Mouse (Mus musculus) cortical plate, adult 2 months (tissue): Measurements from ENCODE around the gene Spi1. TPM values are rescaled to one million over a fixed set of nuclear protein-coding genes. Genes with fewer than 3 reads are reported as not detected.
A peak's percentile ranks its signal among the peaks of the same experiment; 100 is the strongest.

Source experiments
- H3K27ac ChIP-seq: fragments of 200-500 bp; 2 replicates; pipeline ENCODE4 v1.5.1; 2012; ENCODE audit warnings: low read length, control low read depth, inconsistent platforms; ENCODE audit not compliant: insufficient read depth
- H3K4me1 ChIP-seq: fragments of 200-500 bp; 2 replicates; pipeline ENCODE4 v1.6.1; 2011; ENCODE audit warnings: low read length; ENCODE audit not compliant: control insufficient read depth, insufficient read depth
- H3K4me3 ChIP-seq: fragments of 200-500 bp; 2 replicates; pipeline ENCODE4 v1.5.1; 2011; ENCODE audit warnings: mild to moderate bottlenecking, low read length, control low read depth; ENCODE audit not compliant: insufficient read depth
- CTCF ChIP-seq: fragments of 200-500 bp; IDR thresholded peaks from 2 replicates; pipeline ENCODE4 v1.5.1; 2011; ENCODE audit warnings: mild to moderate bottlenecking, control low read depth, low read length; ENCODE audit not compliant: insufficient read depth; ENCODE audit errors: extremely low read depth
- POLR2A ChIP-seq: fragments of 200-500 bp; IDR thresholded peaks from 2 replicates; pipeline ENCODE4 v1.6.1; 2011; ENCODE audit warnings: mild to moderate bottlenecking, low read length, control low read depth; ENCODE audit not compliant: insufficient read depth; ENCODE audit errors: extremely low read depth
- polyA plus RNA-seq: library from polyadenylated mRNA; depleted of rRNA; stranded (reverse); fragments of >200 nt; gene quantifications from 2 replicates; pipeline ENCODE4 v1.2.3, GENCODE M21; 2012

Gene Spi1
- polyA plus RNA-seq, 1 experiment: 9.3 TPM

GRCm38 (mm10) chr2:91053181-91053933 lies 28.8 kb upstream of the Spi1 start:
- H3K4me1 ChIP-seq: peaks cover 5% of the 10 kb centered on the region; the same call in 1 of the 2 replicates
- H3K4me3 ChIP-seq: peak overlapping the region; percentile 88
- no peak for TF ChIP-seq POLR2A
- TF ChIP-seq CTCF: no peak
- no peak overlapping the region for H3K27ac ChIP-seq

- H3K4me1 ChIP-seq: peaks cover 5% of the 10 kb centered on the region; the same call in 1 of the 2 replicates
- H3K27ac ChIP-seq: peak within 1 kb of the TSS; percentile 89
- H3K4me3 ChIP-seq: peak within 1 kb of the TSS; percentile 88
- TF ChIP-seq POLR2A (peak; percentile 87), CTCF (no peak)
Measured at GRCm38 (mm10) chr2:91053934-91054382, 28.2 kb upstream of the Spi1 start, which contains the start of gene Psmc3. TSS of gene Psmc3 (plus strand) at chr2:91054009.

GRCm38 (mm10) chr2:91058435-91058834 lies 23.8 kb upstream of the Spi1 start:
- TF ChIP-seq POLR2A (no peak), CTCF (no peak)
- Histone ChIP-seq H3K4me1 (peaks cover 9% of the 10 kb centered on the region; the same call in 1 of the 2 replicates), H3K27ac (no peak overlapping the region), H3K4me3 (no peak overlapping the region)

GRCm38 (mm10) chr2:91059376-91059775 lies 22.8 kb upstream of the Spi1 start:
- Histone ChIP-seq H3K4me3 (no peak overlapping the region), H3K4me1 (peaks cover 9% of the 10 kb centered on the region; the same call in 1 of the 2 replicates), H3K27ac (no peak overlapping the region)
- TF ChIP-seq CTCF (no peak), POLR2A (no peak)

GRCm38 (mm10) chr2:91060544-91061355 lies 21.4 kb upstream of the Spi1 start:
- TF ChIP-seq POLR2A (no peak; the same call in 1 of the 2 replicates), CTCF (peak; percentile 87)
- Histone ChIP-seq H3K27ac (no peak overlapping the region), H3K4me3 (no peak overlapping the region), H3K4me1 (peaks cover 5% of the 10 kb centered on the region; the same call in 1 of the 2 replicates)

- Histone ChIP-seq H3K27ac (no peak overlapping the region), H3K4me1 (peaks cover 5% of the 10 kb centered on the region; the same call in 1 of the 2 replicates), H3K4me3 (no peak overlapping the region)
- TF ChIP-seq CTCF: no peak
- no peak for TF ChIP-seq POLR2A
Measured at GRCm38 (mm10) chr2:91061849-91062481, 20.2 kb upstream of the Spi1 start.

GRCm38 (mm10) chr2:91062779-91063606 lies 19.2 kb upstream of the Spi1 start:
- Histone ChIP-seq H3K27ac (no peak overlapping the region), H3K4me3 (no peak overlapping the region), H3K4me1 (peaks cover 5% of the 10 kb centered on the region; the same call in 1 of the 2 replicates)
- TF ChIP-seq POLR2A (no peak), CTCF (no peak)

GRCm38 (mm10) chr2:91064211-91064610 lies 18.0 kb upstream of the Spi1 start:
- Histone ChIP-seq H3K4me1 (peaks cover 10% of the 10 kb centered on the region), H3K4me3 (no peak overlapping the region), H3K27ac (no peak overlapping the region)
- no peak for TF ChIP-seq CTCF
- no peak for TF ChIP-seq POLR2A

GRCm38 (mm10) chr2:91065544-91065943 lies 16.6 kb upstream of the Spi1 start:
- Histone ChIP-seq H3K4me1 (peaks cover 10% of the 10 kb centered on the region), H3K4me3 (no peak overlapping the region), H3K27ac (no peak overlapping the region)
- TF ChIP-seq POLR2A (no peak), CTCF (peak; percentile 69)
